Mouse (Mus musculus) regulatory T cell (primary cell): ENCODE measurements around the gene Brd3.

Experiments used
- in situ Hi-C: fragments of 300-600 bp; cut with MboI, MseI; formaldehyde crosslinking; loops from one replicate; pipeline ENCODE4 v1.15.1; 2025; ENCODE audit warnings: high pct_unique_total_duplicates

Gene Brd3

GRCm38 (mm10) chr2:27473061-27473765 is 34.2 kb downstream of the Brd3 start:
- in situ Hi-C loops, result loop anchor here (5.0 kb wide), 1 partner anchor 36 kb away; no protein-coding TSS in a partner anchor

GRCm38 (mm10) chr2:27471170-27471584 is 36.3 kb downstream of the Brd3 start:
- in situ Hi-C loops, result loop anchor here (5.0 kb wide), 1 partner anchor 34 kb away; no protein-coding TSS in a partner anchor

GRCm38 (mm10) chr2:27470535-27470934 is 36.9 kb downstream of the Brd3 start:
- in situ Hi-C loops, result loop anchor here (5.0 kb wide), 1 partner anchor 33 kb away; no protein-coding TSS in a partner anchor

- in situ Hi-C loops, result loop anchor here (5.0 kb wide), 1 partner anchor 33 kb away; no protein-coding TSS in a partner anchor
These were observed 37.5 kb downstream of the Brd3 start for GRCm38 (mm10) chr2:27469991-27470355.

- in situ Hi-C loops, result no loop called here
These were observed 38.0 kb downstream of the Brd3 start for GRCm38 (mm10) chr2:27469292-27469990.

- in situ Hi-C loops, result no loop called here
These were observed 44.6 kb downstream of the Brd3 start for GRCm38 (mm10) chr2:27462901-27463300.

- in situ Hi-C loops, result no loop called here
These were observed 45.4 kb downstream of the Brd3 start for GRCm38 (mm10) chr2:27461881-27462660.

GRCm38 (mm10) chr2:27460651-27461050 is 46.8 kb downstream of the Brd3 start:
- in situ Hi-C loops, result no loop called here

GRCm38 (mm10) chr2:27460163-27460562 is 47.3 kb downstream of the Brd3 start:
- in situ Hi-C loops, result no loop called here

GRCm38 (mm10) chr2:27459735-27460134 is 47.7 kb downstream of the Brd3 start:
- in situ Hi-C loops, result loop anchor here (10.0 kb wide), 1 partner anchor 1865 kb away; no protein-coding TSS in a partner anchor

- in situ Hi-C loops, result loop anchor here (10.0 kb wide), 1 partner anchor 1855 kb away; no protein-coding TSS in a partner anchor
These were observed 57.2 kb downstream of the Brd3 start for GRCm38 (mm10) chr2:27450226-27450625.

GRCm38 (mm10) chr2:27447782-27448181 is 59.7 kb downstream of the Brd3 start:
- in situ Hi-C loops, result no loop called here

GRCm38 (mm10) chr2:27446812-27447211 is 60.6 kb downstream of the Brd3 start:
- in situ Hi-C loops, result no loop called here

- in situ Hi-C loops, result no loop called here
These were observed 61.6 kb downstream of the Brd3 start for GRCm38 (mm10) chr2:27445910-27446309.

GRCm38 (mm10) chr2:27443450-27443708 is 64.1 kb downstream of the Brd3 start:
- in situ Hi-C loops, result no loop called here

- in situ Hi-C loops, result no loop called here
These were observed 64.6 kb downstream of the Brd3 start for GRCm38 (mm10) chr2:27442708-27443449.

GRCm38 (mm10) chr2:27441767-27442707 is 65.4 kb downstream of the Brd3 start, which contains the start of gene Brd3os:
Gene Brd3os, plus strand, starts transcription at chr2:27442324.
- in situ Hi-C loops, result no loop called here

- in situ Hi-C loops, result loop anchor here (5.0 kb wide), 1 partner anchor 34 kb away; no protein-coding TSS in a partner anchor
These were observed 69.2 kb downstream of the Brd3 start for GRCm38 (mm10) chr2:27438281-27438680.

- in situ Hi-C loops, result loop anchor here (5.0 kb wide), 1 partner anchor 34 kb away; no protein-coding TSS in a partner anchor
These were observed 69.6 kb downstream of the Brd3 start for GRCm38 (mm10) chr2:27437876-27438275.

GRCm38 (mm10) chr2:27432599-27432998 is 74.9 kb downstream of the Brd3 start:
- in situ Hi-C loops, result loop anchor here (5.0 kb wide), 1 partner anchor 145 kb away; no protein-coding TSS in a partner anchor
